Mouse (Mus musculus) layer of hippocampus, postnatal 36 days (tissue): ENCODE data around the gene Traf1. TPM values are rescaled to one million over a fixed set of nuclear protein-coding genes. Genes with fewer than 3 reads are reported as not detected.

Source experiments
- DNase-seq, 2 experiments: peaks; one replicate each; pipeline ENCODE4 v3.0.0; 2022
- total RNA-seq, 2 experiments: library from RNA; stranded (reverse); gene quantifications; 2 replicates each; pipeline ENCODE4 v1.2.3; 2021

The Traf1 gene
- total RNA-seq, 2 experiments from 2014 or later = 2.2 to 3.0 TPM

GRCm38 (mm10) chr2:34966243-34966934, 4.8 kb upstream of the Traf1 start:
- no peak for DNase-seq

GRCm38 (mm10) chr2:34965806-34966205, 4.2 kb upstream of the Traf1 start:
- DNase-seq = no peak

GRCm38 (mm10) chr2:34965293-34965692, 3.7 kb upstream of the Traf1 start:
- DNase-seq = no peak

- no peak for DNase-seq
Measured at GRCm38 (mm10) chr2:34964651-34965050, 3.1 kb upstream of the Traf1 start.

- no peak for DNase-seq
Measured at GRCm38 (mm10) chr2:34964230-34964629, 2.7 kb upstream of the Traf1 start.

GRCm38 (mm10) chr2:34963371-34963956, 1.9 kb upstream of the Traf1 start:
- no peak for DNase-seq

- no peak for DNase-seq
Measured at GRCm38 (mm10) chr2:34962893-34963292, 1.3 kb upstream of the Traf1 start.

GRCm38 (mm10) chr2:34962211-34962610, 639 bp upstream of the Traf1 start:
- no peak for DNase-seq

GRCm38 (mm10) chr2:34960966-34961365, 606 bp downstream of the Traf1 start:
- DNase-seq = no peak

GRCm38 (mm10) chr2:34960466-34960865, 1.1 kb downstream of the Traf1 start:
- no peak for DNase-seq

GRCm38 (mm10) chr2:34958582-34958981, 3.0 kb downstream of the Traf1 start:
- no peak for DNase-seq

- DNase-seq = no peak
Measured at GRCm38 (mm10) chr2:34958036-34958435, 3.5 kb downstream of the Traf1 start.

- DNase-seq = no peak
Measured at GRCm38 (mm10) chr2:34957405-34957804, 4.2 kb downstream of the Traf1 start.

GRCm38 (mm10) chr2:34956941-34957340, 4.6 kb downstream of the Traf1 start:
- no peak for DNase-seq

- DNase-seq = no peak
Measured at GRCm38 (mm10) chr2:34954344-34954743, 7.2 kb downstream of the Traf1 start.

GRCm38 (mm10) chr2:34953547-34954116, 7.9 kb downstream of the Traf1 start:
- DNase-seq = no peak

- DNase-seq = no peak
Measured at GRCm38 (mm10) chr2:34953018-34953417, 8.6 kb downstream of the Traf1 start.

GRCm38 (mm10) chr2:34951469-34951868, 10.1 kb downstream of the Traf1 start:
- DNase-seq = no peak

- DNase-seq = no peak
Measured at GRCm38 (mm10) chr2:34948622-34949021, 12.9 kb downstream of the Traf1 start.

- DNase-seq = no peak
Measured at GRCm38 (mm10) chr2:34946046-34946445, 15.5 kb downstream of the Traf1 start.

GRCm38 (mm10) chr2:34945580-34945979, 16.0 kb downstream of the Traf1 start:
- no peak for DNase-seq

GRCm38 (mm10) chr2:34944761-34945160, 16.8 kb downstream of the Traf1 start:
- DNase-seq = no peak

- no peak for DNase-seq
Measured at GRCm38 (mm10) chr2:34943556-34944120, 17.9 kb downstream of the Traf1 start.
